Mouse (Mus musculus) adrenal gland, postnatal 36 days (tissue): ENCODE measurements around the gene Tmem176b. TPM values are rescaled to one million over a fixed set of nuclear protein-coding genes. Genes with fewer than 3 reads are reported as not detected.

Experiments used
- DNase-seq, 2 experiments: peaks; one replicate each; pipeline ENCODE4 v3.0.0; 2021; ENCODE audit warnings: mixed read lengths in 1 of 2
- total RNA-seq, 2 experiments: library from RNA; stranded (reverse); gene quantifications; 2 replicates each; pipeline ENCODE4 v1.2.3; 2021

The Tmem176b gene
- total RNA-seq, 2 experiments from 2014 or later = 506 to 589 TPM

DNA sequence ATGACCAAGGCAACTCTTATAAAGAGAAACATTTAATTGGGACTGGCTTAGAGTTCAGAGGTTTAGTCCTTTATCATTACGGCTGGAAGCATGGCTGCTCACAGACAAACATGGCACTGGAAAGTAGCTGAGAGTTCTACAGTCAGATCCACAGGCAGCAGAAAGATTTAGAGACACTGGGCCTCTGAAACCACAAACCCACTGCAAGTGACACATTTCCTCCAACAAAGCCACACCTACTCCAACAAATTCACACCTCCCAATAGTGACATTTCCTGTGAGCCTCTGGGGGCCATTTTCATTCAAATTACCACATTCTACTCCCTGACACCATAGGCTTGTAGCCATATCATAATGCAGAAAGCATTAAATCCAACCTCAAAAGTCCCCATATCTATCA lies 39.4 kb downstream of the Tmem176b start:
- DNase-seq = no peak

DNA sequence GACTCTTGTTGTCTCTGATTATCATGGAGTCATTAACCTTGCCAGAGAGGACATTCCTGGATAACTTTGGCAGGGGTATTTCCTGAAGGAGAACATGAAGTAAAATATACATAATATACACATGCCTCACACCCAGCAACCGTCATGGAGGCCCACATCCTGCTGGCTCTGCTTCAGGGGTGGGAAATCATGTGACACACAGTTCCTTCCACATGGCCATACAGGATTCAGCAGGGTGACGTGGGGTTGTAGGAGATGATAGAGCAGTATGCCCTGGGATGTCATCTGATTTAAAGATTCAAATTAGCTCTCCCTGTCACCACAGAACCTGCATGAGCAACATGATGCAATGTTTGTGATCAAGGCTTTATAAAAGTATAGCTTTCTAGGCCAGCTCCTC lies 53.4 kb downstream of the Tmem176b start:
- DNase-seq = no peak

GRCm38 (mm10) chr6:48785601-48786000 lies 55.7 kb downstream of the Tmem176b start:
- peak in 1 of 2 experiments; percentile 32 for DNase-seq

GRCm38 (mm10) chr6:48785189-48785588 lies 56.1 kb downstream of the Tmem176b start:
- DNase-seq = peak in 1 of 2 experiments; percentile 51

- peak; percentile 17 to 25 for DNase-seq
Observed at GRCm38 (mm10) chr6:48784406-48784805, 56.9 kb downstream of the Tmem176b start.

Other genes starting within 250 kb of the Tmem176b start
- gene Repin1, start 247.6 kb downstream of the Tmem176b start, total RNA-seq = 10 to 100 TPM; 48.5 to 50.5 TPM
- not detected for gene Gm44965, start 247.6 kb downstream of the Tmem176b start, total RNA-seq
- gene Zfp775, start 239.4 kb downstream of the Tmem176b start, total RNA-seq = 1 to 10 TPM; 6.8 to 9.5 TPM
- 1 to 10 TPM; 1.5 to 1.6 TPM for gene AI854703, start 214.7 kb downstream of the Tmem176b start, total RNA-seq
- 10 to 100 TPM in 1 of 2 experiments, 1 to 10 TPM in 1; 9.9 to 15.7 TPM for gene Gimap8, start 194.3 kb downstream of the Tmem176b start, total RNA-seq
- gene Gimap9, start 165.4 kb downstream of the Tmem176b start, total RNA-seq = 1 to 10 TPM; 4.4 to 7.1 TPM
- 10 to 100 TPM; 41.2 to 60.8 TPM for gene Gimap4, start 156.9 kb downstream of the Tmem176b start, total RNA-seq
- gene Gimap6, start 133.3 kb downstream of the Tmem176b start, total RNA-seq = 10 to 100 TPM; 55.3 to 73.5 TPM
- 1 to 10 TPM; 2.9 to 3.3 TPM for gene Gm28053, start 122.9 kb downstream of the Tmem176b start, total RNA-seq
- gene Gimap7, start 122.9 kb downstream of the Tmem176b start, total RNA-seq = under 1 TPM in 1 of 2 experiments, not detected in 1; 0.53 TPM
- gene Gimap1, start 102.4 kb downstream of the Tmem176b start, total RNA-seq = 10 to 100 TPM; 10.8 to 15.4 TPM
- gene Gimap5, start 95.3 kb downstream of the Tmem176b start, total RNA-seq = 10 to 100 TPM; 13.3 to 18.2 TPM
- 1 to 10 TPM; 2.9 to 8.5 TPM for gene Gimap3, start 70.6 kb downstream of the Tmem176b start, total RNA-seq
- 100 to 1,000 TPM; 293 to 327 TPM for gene Tmem176a, start 577 bp downstream of the Tmem176b start, total RNA-seq
- gene Aoc1, start 31.4 kb upstream of the Tmem176b start, total RNA-seq = not detected
- gene 1600015I10Rik, start 88.4 kb upstream of the Tmem176b start, total RNA-seq = not detected
- not detected for gene Doxl2, start 133.5 kb upstream of the Tmem176b start, total RNA-seq
- not detected for gene Svs1, start 145.4 kb upstream of the Tmem176b start, total RNA-seq
- 1 to 10 TPM in 1 of 2 experiments, under 1 TPM in 1; 0.40 to 7.8 TPM for gene Gpnmb, start 195.1 kb upstream of the Tmem176b start, total RNA-seq
- gene Malsu1, start 232.3 kb upstream of the Tmem176b start, total RNA-seq = 10 to 100 TPM; 33.4 to 54.3 TPM